Mouse (Mus musculus): Measurements from ENCODE around the gene Poln. TPM values are rescaled to one million over a fixed set of nuclear protein-coding genes. Genes with fewer than 3 reads are reported as not detected.

The Poln gene
- polyA plus RNA-seq, 1 experiment from 2014 or later = 0.42 TPM

GRCm38 (mm10) chr5:34183156-34183880, 14.1 kb upstream of the Poln start:
- H3K27ac ChIP-seq (ENCODE audit: low read depth, low read length) = no peak overlapping the region
- H3K27me3 ChIP-seq (ENCODE audit: control insufficient read depth, insufficient read depth, low read length) = no peaks in the 10 kb centered on the region
- DNase-seq (ENCODE audit: low spot score) = no peak
- H3K9ac ChIP-seq (ENCODE audit: low read length) = no peak overlapping the region
- H3K4me1 ChIP-seq (ENCODE audit: control insufficient read depth, insufficient read depth, low read length) = peaks cover 11% of the 10 kb centered on the region
- H3K4me3 ChIP-seq (ENCODE audit: low read depth, low read length) = no peak overlapping the region
- H3K4me2 ChIP-seq (ENCODE audit: low read depth) = no peak overlapping the region
- no peak for ATAC-seq (ENCODE audit: insufficient read depth, low FRiP score, low TSS enrichment)
- 85% methylated on average over 5 of the region's 5 CpGs for WGBS
- no peaks in the 10 kb centered on the region for H3K9me3 ChIP-seq (ENCODE audit: control insufficient read depth, low read length)
- no peaks in the 10 kb centered on the region for H3K36me3 ChIP-seq (ENCODE audit: control insufficient read depth, insufficient read depth, low read length)

- no peak overlapping the region for H3K4me2 ChIP-seq (ENCODE audit: low read depth)
- no peak overlapping the region for H3K4me3 ChIP-seq (ENCODE audit: low read depth, low read length)
- DNase-seq (ENCODE audit: low spot score) (no peak), ATAC-seq (ENCODE audit: insufficient read depth, low FRiP score, low TSS enrichment) (no peak)
- WGBS = 86% methylated on average over 3 of the region's 3 CpGs
- no peak overlapping the region for H3K9ac ChIP-seq (ENCODE audit: low read length)
- H3K36me3 ChIP-seq (ENCODE audit: control insufficient read depth, insufficient read depth, low read length) = peaks cover under 1% of the 10 kb centered on the region; the same call in 1 of the 2 replicates
- H3K9me3 ChIP-seq (ENCODE audit: control insufficient read depth, low read length) = no peaks in the 10 kb centered on the region
- peaks cover 9% of the 10 kb centered on the region; the same call in 1 of the 2 replicates for H3K4me1 ChIP-seq (ENCODE audit: control insufficient read depth, insufficient read depth, low read length)
- H3K27ac ChIP-seq (ENCODE audit: low read depth, low read length) = no peak overlapping the region
- no peaks in the 10 kb centered on the region for H3K27me3 ChIP-seq (ENCODE audit: control insufficient read depth, insufficient read depth, low read length)
Measured at GRCm38 (mm10) chr5:34182486-34182885, 13.2 kb upstream of the Poln start.

GRCm38 (mm10) chr5:34177821-34178220, 8.6 kb upstream of the Poln start:
- Histone ChIP-seq H3K27ac (ENCODE audit: low read depth, low read length) (no peak overlapping the region), H3K4me3 (ENCODE audit: low read depth, low read length) (no peak overlapping the region), H3K27me3 (ENCODE audit: control insufficient read depth, insufficient read depth, low read length) (no peaks in the 10 kb centered on the region), H3K4me2 (ENCODE audit: low read depth) (no peak overlapping the region), H3K4me1 (ENCODE audit: control insufficient read depth, insufficient read depth, low read length) (no peaks in the 10 kb centered on the region), H3K9ac (ENCODE audit: low read length) (no peak overlapping the region), H3K9me3 (ENCODE audit: control insufficient read depth, low read length) (no peaks in the 10 kb centered on the region), H3K36me3 (ENCODE audit: control insufficient read depth, insufficient read depth, low read length) (peaks cover 9% of the 10 kb centered on the region)
- ATAC-seq (ENCODE audit: insufficient read depth, low FRiP score, low TSS enrichment) (no peak), DNase-seq (ENCODE audit: low spot score) (no peak)
- 89% methylated on average over 4 of the region's 4 CpGs for WGBS

- no peak for ATAC-seq (ENCODE audit: insufficient read depth, low FRiP score, low TSS enrichment)
- no peak for DNase-seq (ENCODE audit: low spot score)
- no peaks in the 10 kb centered on the region for H3K4me1 ChIP-seq (ENCODE audit: control insufficient read depth, insufficient read depth, low read length)
- H3K27ac ChIP-seq (ENCODE audit: low read depth, low read length) = no peak overlapping the region
- no peak overlapping the region for H3K4me2 ChIP-seq (ENCODE audit: low read depth)
- WGBS = 100% methylated on average over 2 of the region's 2 CpGs
- H3K9ac ChIP-seq (ENCODE audit: low read length) = no peak overlapping the region
- H3K9me3 ChIP-seq (ENCODE audit: control insufficient read depth, low read length) = no peaks in the 10 kb centered on the region
- peaks cover 9% of the 10 kb centered on the region for H3K36me3 ChIP-seq (ENCODE audit: control insufficient read depth, insufficient read depth, low read length)
- no peak overlapping the region for H3K4me3 ChIP-seq (ENCODE audit: low read depth, low read length)
- H3K27me3 ChIP-seq (ENCODE audit: control insufficient read depth, insufficient read depth, low read length) = no peaks in the 10 kb centered on the region
Measured at GRCm38 (mm10) chr5:34177091-34177490, 7.8 kb upstream of the Poln start.

- H3K9me3 ChIP-seq (ENCODE audit: control insufficient read depth, low read length) = no peaks in the 10 kb centered on the region
- no peaks in the 10 kb centered on the region for H3K4me1 ChIP-seq (ENCODE audit: control insufficient read depth, insufficient read depth, low read length)
- WGBS = 70% methylated on average over 10 of the region's 10 CpGs
- no peak overlapping the region for H3K9ac ChIP-seq (ENCODE audit: low read length)
- H3K36me3 ChIP-seq (ENCODE audit: control insufficient read depth, insufficient read depth, low read length) = peaks cover 9% of the 10 kb centered on the region
- no peaks in the 10 kb centered on the region for H3K27me3 ChIP-seq (ENCODE audit: control insufficient read depth, insufficient read depth, low read length)
- no peak overlapping the region for H3K27ac ChIP-seq (ENCODE audit: low read depth, low read length)
- ATAC-seq (ENCODE audit: insufficient read depth, low FRiP score, low TSS enrichment) (no peak), DNase-seq (ENCODE audit: low spot score) (no peak)
- H3K4me2 ChIP-seq (ENCODE audit: low read depth) = no peak overlapping the region
- H3K4me3 ChIP-seq (ENCODE audit: low read depth, low read length) = no peak overlapping the region
Measured at GRCm38 (mm10) chr5:34176691-34177090, 7.4 kb upstream of the Poln start.

DNA sequence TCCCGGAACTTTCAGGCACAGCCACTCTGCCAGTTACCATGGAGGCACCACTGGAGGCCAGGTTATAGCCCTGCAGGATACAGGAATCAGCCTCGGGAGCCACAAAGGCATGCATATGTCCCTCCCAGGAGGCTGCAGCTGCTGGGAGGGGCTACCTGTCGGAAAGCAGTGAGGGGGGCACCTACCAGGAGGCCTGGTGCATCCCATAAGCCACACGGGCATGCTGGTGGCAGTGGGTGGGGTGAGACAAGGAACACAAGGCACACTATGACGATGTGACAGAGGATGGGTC, 6.1 kb upstream of the Poln start:
- DNase-seq (ENCODE audit: low spot score) (no peak), ATAC-seq (ENCODE audit: insufficient read depth, low FRiP score, low TSS enrichment) (no peak)
- Histone ChIP-seq H3K4me1 (ENCODE audit: control insufficient read depth, insufficient read depth, low read length) (no peaks in the 10 kb centered on the region), H3K9ac (ENCODE audit: low read length) (no peak overlapping the region), H3K27me3 (ENCODE audit: control insufficient read depth, insufficient read depth, low read length) (no peaks in the 10 kb centered on the region), H3K36me3 (ENCODE audit: control insufficient read depth, insufficient read depth, low read length) (peaks cover 9% of the 10 kb centered on the region), H3K27ac (ENCODE audit: low read depth, low read length) (no peak overlapping the region), H3K4me2 (ENCODE audit: low read depth) (no peak overlapping the region), H3K9me3 (ENCODE audit: control insufficient read depth, low read length) (no peaks in the 10 kb centered on the region), H3K4me3 (ENCODE audit: low read depth, low read length) (no peak overlapping the region)
- 15% methylated on average over 5 of the region's 5 CpGs for WGBS

DNA sequence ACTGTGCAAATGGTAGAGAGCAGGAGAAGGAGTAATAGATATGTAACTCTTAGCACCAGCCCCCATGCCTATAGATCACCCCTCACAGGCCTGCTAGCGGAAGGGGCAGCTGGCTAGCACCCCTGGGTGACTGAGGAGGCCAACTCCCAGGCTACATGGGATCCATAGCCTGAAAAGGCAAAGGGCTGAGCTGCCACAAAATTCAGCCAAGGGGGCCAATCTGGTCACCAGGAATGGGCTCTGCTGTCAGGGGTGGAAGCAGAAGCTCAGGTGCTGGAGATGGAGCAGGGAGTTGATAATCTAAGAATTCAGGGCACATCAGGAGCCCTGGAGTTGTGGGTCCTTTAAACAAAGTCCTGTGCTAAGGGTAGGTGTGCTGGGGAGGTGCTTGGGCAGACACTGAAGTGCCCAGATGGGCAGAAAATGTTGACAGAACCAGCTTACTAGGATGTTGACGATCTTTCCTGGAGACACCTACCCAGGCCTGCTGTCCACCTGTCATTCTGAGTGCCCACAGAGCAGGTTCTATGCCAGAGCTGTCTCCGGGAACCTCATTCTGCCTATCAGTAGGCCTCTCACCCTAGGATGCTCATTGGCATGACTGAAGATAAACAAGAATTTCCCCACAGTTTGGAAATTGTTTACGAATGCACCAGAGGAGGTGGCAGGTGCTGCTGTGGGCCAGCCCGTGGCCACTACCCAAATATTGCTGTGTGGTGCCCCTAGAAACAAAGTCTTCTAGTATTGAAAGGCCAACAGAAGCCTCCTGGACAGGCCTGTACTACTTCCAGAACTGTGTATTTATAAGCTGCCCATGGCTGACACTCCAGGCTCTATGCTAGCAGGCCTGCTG, 5.5 kb upstream of the Poln start:
- H3K9me3 ChIP-seq (ENCODE audit: control insufficient read depth, low read length) = no peaks in the 10 kb centered on the region
- peaks cover 9% of the 10 kb centered on the region for H3K36me3 ChIP-seq (ENCODE audit: control insufficient read depth, insufficient read depth, low read length)
- H3K9ac ChIP-seq (ENCODE audit: low read length) = no peak overlapping the region
- no peaks in the 10 kb centered on the region; the same call in 1 of the 2 replicates for H3K4me1 ChIP-seq (ENCODE audit: control insufficient read depth, insufficient read depth, low read length)
- H3K27me3 ChIP-seq (ENCODE audit: control insufficient read depth, insufficient read depth, low read length) = no peaks in the 10 kb centered on the region
- WGBS = 54% methylated on average over 5 of the region's 5 CpGs
- ATAC-seq (ENCODE audit: insufficient read depth, low FRiP score, low TSS enrichment) (no peak), DNase-seq (ENCODE audit: low spot score) (no peak)
- H3K4me3 ChIP-seq (ENCODE audit: low read depth, low read length) = no peak overlapping the region
- H3K4me2 ChIP-seq (ENCODE audit: low read depth) = no peak overlapping the region
- H3K27ac ChIP-seq (ENCODE audit: low read depth, low read length) = no peak overlapping the region

DNA sequence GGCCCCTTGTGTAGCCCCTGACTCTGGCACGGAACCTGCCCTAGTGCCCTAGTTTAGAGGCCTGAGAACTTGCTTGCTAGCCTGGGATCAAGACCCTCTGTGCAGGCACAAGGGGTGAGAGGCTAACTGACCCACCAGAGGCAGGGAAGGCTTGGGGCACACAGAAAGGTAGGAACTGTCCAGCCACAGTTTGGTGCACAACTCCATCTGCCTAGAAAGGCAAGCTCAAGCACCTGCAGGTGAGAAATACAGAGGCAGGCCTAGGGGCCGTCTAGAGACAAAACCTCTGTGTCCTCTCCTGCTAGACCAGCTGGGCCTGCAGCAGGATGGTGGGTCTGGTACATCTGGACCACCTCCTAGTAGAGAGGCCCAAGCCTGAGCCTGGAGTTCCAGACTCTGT, 4.8 kb upstream of the Poln start:
- 81% methylated on average over 2 of the region's 2 CpGs for WGBS
- Histone ChIP-seq H3K9me3 (ENCODE audit: control insufficient read depth, low read length) (no peaks in the 10 kb centered on the region), H3K4me2 (ENCODE audit: low read depth) (no peak overlapping the region), H3K4me1 (ENCODE audit: control insufficient read depth, insufficient read depth, low read length) (no peaks in the 10 kb centered on the region; the same call in 1 of the 2 replicates), H3K27me3 (ENCODE audit: control insufficient read depth, insufficient read depth, low read length) (no peaks in the 10 kb centered on the region), H3K36me3 (ENCODE audit: control insufficient read depth, insufficient read depth, low read length) (peaks cover 9% of the 10 kb centered on the region), H3K4me3 (ENCODE audit: low read depth, low read length) (no peak overlapping the region), H3K27ac (ENCODE audit: low read depth, low read length) (no peak overlapping the region), H3K9ac (ENCODE audit: low read length) (no peak overlapping the region)
- no peak for DNase-seq (ENCODE audit: low spot score)
- ATAC-seq (ENCODE audit: insufficient read depth, low FRiP score, low TSS enrichment) = no peak

DNA sequence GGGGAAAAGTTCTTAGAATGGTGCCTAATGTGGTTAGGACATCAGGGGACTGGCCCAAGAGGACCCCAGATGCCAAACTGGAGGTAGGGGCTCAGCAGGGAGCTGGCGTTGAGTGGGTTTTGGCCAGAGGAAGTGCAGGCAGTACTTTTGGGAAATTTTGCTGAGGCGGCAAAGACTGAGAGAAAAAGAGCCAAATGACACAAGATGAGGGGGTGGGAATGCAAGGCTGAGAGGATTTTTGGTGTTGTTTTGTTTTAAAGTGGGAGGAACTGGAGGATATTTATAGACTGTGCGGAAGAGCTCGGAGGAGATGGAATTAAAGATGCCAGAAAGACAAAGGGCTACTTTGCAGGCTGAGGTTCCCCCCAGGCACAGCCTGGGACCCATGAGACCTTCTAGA, 1.5 kb upstream of the Poln start:
- Histone ChIP-seq H3K27ac (ENCODE audit: low read depth, low read length) (no peak overlapping the region), H3K4me2 (ENCODE audit: low read depth) (no peak overlapping the region), H3K36me3 (ENCODE audit: control insufficient read depth, insufficient read depth, low read length) (no peaks in the 10 kb centered on the region; the same call in none of the 2 replicates), H3K9ac (ENCODE audit: low read length) (no peak overlapping the region), H3K4me3 (ENCODE audit: low read depth, low read length) (no peak overlapping the region), H3K9me3 (ENCODE audit: control insufficient read depth, low read length) (no peaks in the 10 kb centered on the region), H3K27me3 (ENCODE audit: control insufficient read depth, insufficient read depth, low read length) (no peaks in the 10 kb centered on the region), H3K4me1 (ENCODE audit: control insufficient read depth, insufficient read depth, low read length) (peaks cover 8% of the 10 kb centered on the region; the same call in 1 of the 2 replicates)
- no peak for DNase-seq (ENCODE audit: low spot score)
- 92% methylated on average over 4 of the region's 4 CpGs for WGBS
- no peak for ATAC-seq (ENCODE audit: insufficient read depth, low FRiP score, low TSS enrichment)

Data from neural tube, embryonic 11.5 days (tissue).